Mouse (Mus musculus) bone marrow macrophage, adult 2 months (primary cell): ENCODE data around the gene Olfr1359. TPM values are rescaled to one million over a fixed set of nuclear protein-coding genes. Genes with fewer than 3 reads are reported as not detected.

Experiments
- H3K27ac ChIP-seq: 2 replicates; pipeline ENCODE4 v1.5.1; 2012; ENCODE audit warnings: low read depth, low read length; ENCODE audit not compliant: insufficient read depth
- H3K4me1 ChIP-seq: 2 replicates; pipeline ENCODE4 v1.6.1; 2012; ENCODE audit warnings: low read length; ENCODE audit not compliant: control insufficient read depth, insufficient read depth
- H3K4me3 ChIP-seq: 2 replicates; pipeline ENCODE4 v1.5.1; 2012; ENCODE audit warnings: mild to moderate bottlenecking, low read length, moderate library complexity; ENCODE audit not compliant: insufficient read depth
- CTCF ChIP-seq: IDR thresholded peaks from 2 replicates; pipeline ENCODE4 v1.5.1; 2012; ENCODE audit warnings: low read depth, mild to moderate bottlenecking, low read length, moderate library complexity
- POLR2A ChIP-seq: IDR thresholded peaks from 2 replicates; pipeline ENCODE4 v1.6.1; 2012; ENCODE audit warnings: mild to moderate bottlenecking, low read depth, low read length, borderline replicate concordance
- polyA plus RNA-seq: library from polyadenylated mRNA; stranded (reverse); fragments of >200 nt; gene quantifications from 2 replicates; pipeline ENCODE4 v1.2.4, GENCODE M21; 2012; ENCODE audit not compliant: missing spikeins, insufficient read depth, insufficient read length

The Olfr1359 gene
- polyA plus RNA-seq, 1 experiment, result not detected

DNA sequence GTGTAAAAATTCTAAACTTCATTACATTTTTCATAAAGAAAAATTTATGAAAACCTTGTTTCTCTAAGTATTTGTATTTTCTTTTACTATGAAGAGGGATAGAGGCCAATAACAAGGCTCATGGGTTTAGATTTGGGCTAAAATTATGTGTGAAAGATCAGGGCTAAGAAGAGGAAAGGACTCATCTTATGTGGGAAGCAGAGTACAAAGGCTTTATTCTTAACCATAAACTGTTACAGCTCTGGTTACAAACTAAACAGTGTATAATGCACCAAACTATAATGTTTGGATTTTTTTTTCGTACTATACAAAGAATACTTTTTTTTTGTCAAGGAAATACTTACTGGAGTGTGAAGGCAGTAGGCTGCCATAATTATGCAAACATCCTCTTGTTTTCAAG is 57.8 kb downstream of the Olfr1359 start:
- Histone ChIP-seq H3K4me3 (no peak overlapping the region), H3K27ac (no peak overlapping the region), H3K4me1 (peaks cover 11% of the 10 kb centered on the region)
- TF ChIP-seq CTCF, result no peak
- TF ChIP-seq POLR2A, result no peak

Other genes with a start within 250 kb of the Olfr1359 start
- 44.4 and 50.9 TPM in 2 replicates for gene Zscan26, start 244.4 kb upstream of the Olfr1359 start, polyA plus RNA-seq
- gene Nkapl, start 229.6 kb upstream of the Olfr1359 start, polyA plus RNA-seq, result 0.92 and 1.3 TPM in 2 replicates
- gene Zkscan4, start 219.2 kb upstream of the Olfr1359 start, polyA plus RNA-seq, result 1.5 and 2.6 TPM in 2 replicates
- gene Gm10065, start 218.7 kb upstream of the Olfr1359 start, polyA plus RNA-seq, result not detected in 2 replicates
- gene AK157302, start 202.9 kb upstream of the Olfr1359 start, polyA plus RNA-seq, result 0.34 TPM in 1 of 2 replicates, not detected in the other
- 5.1 and 18.9 TPM in 2 replicates for gene Gm11273, start 196.7 kb upstream of the Olfr1359 start, polyA plus RNA-seq
- 5.6 and 5.8 TPM in 2 replicates for gene Zkscan8, start 167.0 kb upstream of the Olfr1359 start, polyA plus RNA-seq
- not detected in 2 replicates for gene Olfr1366, start 155.3 kb upstream of the Olfr1359 start, polyA plus RNA-seq
- gene Olfr1535, start 138.2 kb upstream of the Olfr1359 start, polyA plus RNA-seq, result not detected in 2 replicates
- not detected in 2 replicates for gene Olfr1364, start 116.4 kb upstream of the Olfr1359 start, polyA plus RNA-seq
- gene Olfr1362, start 84.1 kb upstream of the Olfr1359 start, polyA plus RNA-seq, result not detected in 2 replicates
- gene Olfr11, start 55.6 kb upstream of the Olfr1359 start, polyA plus RNA-seq, result not detected in 2 replicates
- gene Olfr1361, start 34.7 kb upstream of the Olfr1359 start, polyA plus RNA-seq, result 0.48 TPM in 1 of 2 replicates, not detected in the other
- not detected in 2 replicates for gene Olfr1360, start 20.7 kb upstream of the Olfr1359 start, polyA plus RNA-seq
- gene Hist1h2bl, start 18.0 kb downstream of the Olfr1359 start, polyA plus RNA-seq, result not detected in 2 replicates
- 4.0 TPM in 1 of 2 replicates, not detected in the other for gene Hist1h2ai, start 18.3 kb downstream of the Olfr1359 start, polyA plus RNA-seq
- 6.9 TPM in 1 of 2 replicates, not detected in the other for gene Hist1h3h, start 19.5 kb downstream of the Olfr1359 start, polyA plus RNA-seq
- 2.1 TPM in 1 of 2 replicates, not detected in the other for gene Hist1h2bm, start 23.9 kb downstream of the Olfr1359 start, polyA plus RNA-seq
- 1.8 and 2.7 TPM in 2 replicates for gene Hist1h4j, start 37.0 kb downstream of the Olfr1359 start, polyA plus RNA-seq
- 3.6 and 8.9 TPM in 2 replicates for gene Hist1h4k, start 52.4 kb downstream of the Olfr1359 start, polyA plus RNA-seq
- gene Hist1h2ak, start 55.7 kb downstream of the Olfr1359 start, polyA plus RNA-seq, result 4.9 and 9.5 TPM in 2 replicates
- 7.1 and 7.3 TPM in 2 replicates for gene Hist1h2bn, start 56.0 kb downstream of the Olfr1359 start, polyA plus RNA-seq
- gene Hist1h1b, start 82.5 kb downstream of the Olfr1359 start, polyA plus RNA-seq, result 0.82 and 2.1 TPM in 2 replicates
- 3.9 and 4.4 TPM in 2 replicates for gene Hist1h3i, start 85.3 kb downstream of the Olfr1359 start, polyA plus RNA-seq
- not detected in 2 replicates for gene Hist1h2an, start 89.1 kb downstream of the Olfr1359 start, polyA plus RNA-seq
- not detected in 2 replicates for gene Hist1h2bp, start 89.3 kb downstream of the Olfr1359 start, polyA plus RNA-seq
- gene Hist1h2bq, start 112.1 kb downstream of the Olfr1359 start, polyA plus RNA-seq, result 3.2 and 6.5 TPM in 2 replicates
- gene Hist1h2ao, start 112.4 kb downstream of the Olfr1359 start, polyA plus RNA-seq, result not detected in 2 replicates
- 5.2 and 6.8 TPM in 2 replicates for gene Hist1h4m, start 113.6 kb downstream of the Olfr1359 start, polyA plus RNA-seq
- gene Hist1h4n, start 134.1 kb downstream of the Olfr1359 start, polyA plus RNA-seq, result not detected in 2 replicates
- gene Hist1h2ap, start 135.4 kb downstream of the Olfr1359 start, polyA plus RNA-seq, result 14.7 and 15.1 TPM in 2 replicates
- gene Hist1h2br, start 135.6 kb downstream of the Olfr1359 start, polyA plus RNA-seq, result 4.5 and 8.6 TPM in 2 replicates
- 0.25 and 0.76 TPM in 2 replicates for gene Zfp184, start 247.0 kb downstream of the Olfr1359 start, polyA plus RNA-seq